ENCODE assay signal across 25 mouse cellular contexts in the genomic region with DNA sequence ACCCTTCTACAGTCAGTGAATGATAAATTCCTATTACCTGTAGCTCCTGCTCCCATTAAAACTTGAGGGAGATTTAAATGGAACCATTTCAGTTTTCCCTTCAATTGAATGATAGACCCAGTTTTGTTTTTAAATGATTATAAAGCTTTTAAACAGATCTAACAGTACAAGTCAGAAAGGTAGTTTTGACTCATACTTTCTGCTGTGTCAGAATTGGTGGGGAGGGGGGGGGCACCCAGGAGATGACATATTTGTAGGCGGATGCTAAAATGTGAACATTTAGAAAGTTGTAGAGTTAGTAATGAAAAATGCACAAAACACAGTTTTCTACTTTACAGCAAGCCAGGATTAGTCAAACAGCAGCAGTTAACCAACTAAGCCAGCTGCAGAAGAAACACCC.
"Had no signal": no experiment of that assay in that cellular context is flagged by ENCODE, and none has a peak within 500 bp of the region (broad histone marks: within the 10 kb centered on the region; RNA-seq: fewer than 3 reads in every experiment).

No protein-coding gene starts in this region.

- DNase-seq: gastrocnemius, adult 2 months; gastrocnemius, postnatal 10 days; gastrocnemius, postnatal 25 days; heart, adult 18-20 months; heart, postnatal 10 days; heart, postnatal 4 days; kidney, adult 11 months; kidney, adult 2 months; kidney, adult 9 months; kidney, postnatal 14 days; kidney, postnatal 4 days had no signal

- H3K27me3 ChIP-seq: heart, embryonic 12.5 days; hindbrain, embryonic 12.5 days; kidney, embryonic 15.5 days; limb, embryonic 13.5 days; limb, embryonic 15.5 days; liver, embryonic 12.5 days had no signal

- H3K27ac ChIP-seq: gastrocnemius, adult 2 months; heart, embryonic 10.5 days; hindbrain, embryonic 10.5 days; hindbrain, embryonic 12.5 days; hindbrain, embryonic 14.5 days; kidney, embryonic 15.5 days; kidney, postnatal 0 days; left cerebral cortex, adult 2 months; limb, embryonic 13.5 days; limb, embryonic 15.5 days; liver, embryonic 12.5 days; liver, embryonic 14.5 days had no signal

- ATAC-seq: hindbrain, embryonic 16.5 days; intestine, embryonic 16.5 days; liver, embryonic 12.5 days had no signal

- H3K9ac ChIP-seq: heart, embryonic 12.5 days; hindbrain, embryonic 12.5 days; hindbrain, embryonic 14.5 days; kidney, embryonic 15.5 days; limb, embryonic 13.5 days; limb, embryonic 15.5 days; liver, embryonic 12.5 days; liver, embryonic 14.5 days had no signal

- H3K4me2 ChIP-seq: heart, embryonic 12.5 days; hindbrain, embryonic 12.5 days; hindbrain, embryonic 14.5 days; kidney, embryonic 15.5 days; limb, embryonic 13.5 days; limb, embryonic 15.5 days; liver, embryonic 12.5 days had no signal

- H3K4me3 ChIP-seq: gastrocnemius, adult 2 months; heart, embryonic 10.5 days; heart, embryonic 12.5 days; hindbrain, embryonic 10.5 days; hindbrain, embryonic 12.5 days; kidney, embryonic 15.5 days; left cerebral cortex, adult 2 months; limb, embryonic 13.5 days; limb, embryonic 15.5 days; liver, embryonic 12.5 days had no signal

- H3K4me1 ChIP-seq: liver, embryonic 12.5 days had no signal

- H3K9me3 ChIP-seq: heart, embryonic 10.5 days; hindbrain, embryonic 10.5 days; hindbrain, embryonic 12.5 days; kidney, embryonic 15.5 days; limb, embryonic 15.5 days; liver, embryonic 12.5 days had no signal

- H3K36me3 ChIP-seq: heart, embryonic 10.5 days; heart, embryonic 12.5 days; hindbrain, embryonic 10.5 days; hindbrain, embryonic 12.5 days; kidney, embryonic 15.5 days; limb, embryonic 13.5 days; limb, embryonic 15.5 days; liver, embryonic 12.5 days had no signal
